Mouse (Mus musculus) stomach, embryonic 15.5 days (tissue): Measurements from ENCODE around the gene Ttc17. TPM values are rescaled to one million over a fixed set of nuclear protein-coding genes. Genes with fewer than 3 reads are reported as not detected.
A peak's percentile ranks its signal among the peaks of the same experiment; 100 is the strongest.

Experiments
- ATAC-seq: fragments of 200-750 bp; cut with Nextera tagmentation; 2 replicates; pipeline ENCODE4 v1.8.0; 2017; ENCODE audit warnings: low read depth, moderate number of reproducible peaks, moderate TSS enrichment; ENCODE audit not compliant: insufficient read depth, low FRiP score
- H3K27ac ChIP-seq: fragments of 300-500 bp; sonication (generic); 2 replicates; pipeline ENCODE4 v1.5.1; 2015; ENCODE audit warnings: mild to moderate bottlenecking, inconsistent platforms
- H3K27me3 ChIP-seq: fragments of 300-500 bp; sonication (generic); replicated peaks from 2 replicates; pipeline ENCODE4 v1.6.1; 2015; ENCODE audit warnings: inconsistent platforms
- H3K36me3 ChIP-seq: fragments of 300-500 bp; sonication (generic); 2 replicates; pipeline ENCODE4 v1.6.1; 2015; ENCODE audit warnings: inconsistent platforms
- H3K4me1 ChIP-seq: fragments of 300-500 bp; sonication (generic); 2 replicates; pipeline ENCODE4 v1.6.1; 2015; ENCODE audit warnings: inconsistent platforms
- H3K4me2 ChIP-seq: fragments of 300-500 bp; sonication (generic); 2 replicates; pipeline ENCODE4 v1.6.1; 2015; ENCODE audit warnings: mild to moderate bottlenecking, inconsistent platforms
- H3K4me3 ChIP-seq: fragments of 300-500 bp; sonication (generic); replicated peaks from 2 replicates; pipeline ENCODE4 v1.5.1; 2015; ENCODE audit warnings: inconsistent platforms
- H3K9ac ChIP-seq: fragments of 300-500 bp; sonication (generic); 2 replicates; pipeline ENCODE4 v1.6.1; 2015; ENCODE audit warnings: inconsistent platforms
- H3K9me3 ChIP-seq: fragments of 300-500 bp; sonication (generic); 2 replicates; pipeline ENCODE4 v1.6.1; 2016; ENCODE audit warnings: inconsistent platforms
- WGBS: fragments of 180-500 bp; shearing (Covaris S2); methylation state at CpG from one replicate; pipeline ENCODE4 v1.1.7; 2015; 5-methylcytosine and 5-hydroxymethylcytosine counted together
- polyA plus RNA-seq: library from polyadenylated mRNA; unstranded; fragments of >200 nt; fragmentation: Nextera tagmentation; extraction: Ambion mirVana; gene quantifications from 2 replicates; pipeline ENCODE4 v1.2.1, GENCODE M21; 2015

Ttc17 gene
- 15.1 and 17.8 TPM in 2 replicates for polyA plus RNA-seq

DNA sequence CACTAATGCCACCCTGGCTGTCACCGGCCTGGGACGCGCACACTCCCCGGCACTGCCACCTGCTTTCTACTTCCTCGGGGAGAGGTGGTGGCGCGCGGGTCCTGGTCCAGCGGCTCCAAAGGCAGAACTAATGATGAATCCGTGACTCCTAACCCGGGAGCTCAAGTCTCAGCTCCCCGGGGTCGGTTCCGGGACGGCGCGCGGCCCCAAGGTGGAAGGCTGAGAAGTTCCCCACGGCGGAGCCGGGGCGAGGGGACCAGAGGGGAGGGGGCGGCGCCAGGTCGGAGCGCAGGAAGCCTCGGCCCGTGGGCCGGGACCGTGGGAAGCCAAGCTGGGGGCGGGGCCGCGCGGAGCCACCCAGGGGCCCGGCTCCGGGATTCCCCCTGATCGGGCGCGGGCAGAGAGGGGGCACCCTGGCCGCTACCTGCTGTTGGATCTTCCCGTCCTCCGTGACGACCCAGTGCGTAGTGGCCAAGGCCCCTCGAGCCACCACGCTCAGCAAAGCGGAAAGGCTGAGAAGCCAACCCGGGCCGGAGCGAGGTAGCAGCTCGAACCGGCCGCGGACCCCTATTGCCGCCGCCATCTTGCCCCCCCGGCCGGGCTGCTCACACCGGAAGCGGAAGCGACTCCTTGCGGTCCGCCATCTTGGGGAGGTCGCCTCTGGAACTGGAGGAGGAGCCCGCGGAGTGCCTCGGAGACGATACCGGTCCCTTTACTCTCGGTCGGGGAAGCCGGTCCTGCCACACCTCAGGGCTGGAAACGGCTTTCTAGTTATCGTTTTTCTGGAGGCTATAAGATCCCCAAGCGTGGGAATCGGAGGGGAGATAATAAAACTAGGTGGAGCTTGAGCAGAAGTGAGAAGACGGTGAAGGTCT is at the start of gene Ttc17:
Gene Ttc17 (minus strand): TSS at position 607 of the 875 bp plus-strand sequence.
- peak within 1 kb of the TSS; percentile 78 for H3K4me2 ChIP-seq
- peaks cover 13% of the 10 kb centered on the region for H3K4me1 ChIP-seq
- peak within 1 kb of the TSS; percentile 94 for H3K27ac ChIP-seq
- no peaks in the 10 kb centered on the region for H3K9me3 ChIP-seq
- H3K9ac ChIP-seq = peak within 1 kb of the TSS; percentile 79
- H3K27me3 ChIP-seq = no peaks in the 10 kb centered on the region
- H3K36me3 ChIP-seq = no peaks in the 10 kb centered on the region
- ATAC-seq = peak; percentile 94
- WGBS = under 1% methylated on average over 77 of the region's 77 CpGs
- peak within 1 kb of the TSS; percentile 95 for H3K4me3 ChIP-seq

DNA sequence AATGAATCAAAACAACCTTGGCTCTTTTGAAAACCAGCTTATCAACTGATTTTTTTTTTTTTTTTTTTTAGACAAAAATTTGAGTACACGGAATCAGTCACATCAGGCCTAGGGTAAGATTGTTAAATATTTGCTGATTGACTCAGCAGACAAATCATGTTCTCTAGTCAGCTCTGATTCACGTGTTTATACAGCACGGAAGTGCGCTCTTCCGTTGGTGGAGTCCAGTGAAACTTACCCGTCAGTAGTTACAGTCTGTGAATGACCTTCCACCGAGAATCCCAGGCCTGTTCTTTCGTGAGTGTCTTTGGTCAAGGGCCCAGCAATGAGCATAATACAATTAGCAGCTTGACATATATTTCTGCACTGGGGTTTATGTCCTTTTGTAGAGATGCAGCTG is 43.2 kb upstream of the Ttc17 start:
- H3K36me3 ChIP-seq = no peaks in the 10 kb centered on the region
- H3K27ac ChIP-seq = no peak overlapping the region
- no peak overlapping the region for H3K9ac ChIP-seq
- no peaks in the 10 kb centered on the region for H3K27me3 ChIP-seq
- H3K4me2 ChIP-seq = no peak overlapping the region
- WGBS = 76% methylated on average over 8 of the region's 8 CpGs
- H3K9me3 ChIP-seq = no peaks in the 10 kb centered on the region
- H3K4me3 ChIP-seq = no peak overlapping the region
- ATAC-seq = no peak
- no peaks in the 10 kb centered on the region for H3K4me1 ChIP-seq

DNA sequence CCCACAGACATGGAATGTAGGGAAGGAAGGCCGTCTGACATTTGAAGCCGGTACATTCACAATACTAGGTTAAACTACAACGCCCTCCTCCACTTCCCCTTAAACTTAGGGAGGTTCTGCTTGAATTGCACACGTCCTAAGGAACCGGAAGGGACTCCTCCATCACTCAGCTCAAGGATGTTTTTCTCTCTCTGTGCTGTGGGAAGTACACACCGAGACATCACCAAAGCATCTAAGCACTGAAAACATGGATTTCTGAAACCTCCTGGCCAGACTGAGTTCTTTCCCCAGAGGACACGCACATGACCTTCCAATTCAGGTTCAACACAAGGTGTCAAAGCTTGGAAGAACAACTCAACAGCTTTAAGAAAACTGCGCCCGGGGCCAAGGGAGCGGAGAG is 30.5 kb upstream of the Ttc17 start:
- no peaks in the 10 kb centered on the region for H3K9me3 ChIP-seq
- WGBS = under 1% methylated on average over 10 of the region's 10 CpGs
- H3K27ac ChIP-seq = peak overlapping the region; percentile 82
- peaks cover 14% of the 10 kb centered on the region for H3K4me1 ChIP-seq
- no peaks in the 10 kb centered on the region for H3K36me3 ChIP-seq
- peak overlapping the region; percentile 83 for H3K4me2 ChIP-seq
- H3K9ac ChIP-seq = peak overlapping the region; percentile 73
- no peak for ATAC-seq
- peak overlapping the region; percentile 85 for H3K4me3 ChIP-seq
- no peaks in the 10 kb centered on the region for H3K27me3 ChIP-seq

DNA sequence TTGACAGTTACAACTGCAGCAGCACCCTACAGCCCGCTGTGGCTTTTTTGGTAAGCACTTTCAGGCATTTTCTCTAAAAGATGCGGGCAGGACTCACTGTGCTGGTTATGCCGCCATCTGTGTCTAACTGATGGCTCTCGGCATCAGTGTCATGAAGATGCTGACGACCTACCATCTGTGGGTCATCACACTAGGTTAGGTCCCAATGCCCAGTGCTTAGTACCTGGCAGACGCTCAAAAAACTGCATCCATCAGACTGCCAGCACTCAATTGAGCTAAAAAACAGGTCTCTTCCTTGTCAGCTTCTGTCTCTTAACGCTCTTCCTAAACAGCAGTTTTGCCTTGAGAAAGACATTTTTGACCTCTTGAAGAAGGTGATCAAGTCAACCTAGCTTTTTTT is 29.0 kb upstream of the Ttc17 start:
- no peak for ATAC-seq
- no peaks in the 10 kb centered on the region for H3K27me3 ChIP-seq
- H3K36me3 ChIP-seq = no peaks in the 10 kb centered on the region
- H3K4me2 ChIP-seq = 0 out of 2 replicates have a peak overlapping the region, but pooled peaks have one; percentile 5
- H3K27ac ChIP-seq = no peak overlapping the region
- no peak overlapping the region for H3K4me3 ChIP-seq
- no peaks in the 10 kb centered on the region for H3K9me3 ChIP-seq
- peaks cover 14% of the 10 kb centered on the region for H3K4me1 ChIP-seq
- H3K9ac ChIP-seq = no peak overlapping the region
- 79% methylated on average over 7 of the region's 7 CpGs for whole genome bisulfite sequencing

DNA sequence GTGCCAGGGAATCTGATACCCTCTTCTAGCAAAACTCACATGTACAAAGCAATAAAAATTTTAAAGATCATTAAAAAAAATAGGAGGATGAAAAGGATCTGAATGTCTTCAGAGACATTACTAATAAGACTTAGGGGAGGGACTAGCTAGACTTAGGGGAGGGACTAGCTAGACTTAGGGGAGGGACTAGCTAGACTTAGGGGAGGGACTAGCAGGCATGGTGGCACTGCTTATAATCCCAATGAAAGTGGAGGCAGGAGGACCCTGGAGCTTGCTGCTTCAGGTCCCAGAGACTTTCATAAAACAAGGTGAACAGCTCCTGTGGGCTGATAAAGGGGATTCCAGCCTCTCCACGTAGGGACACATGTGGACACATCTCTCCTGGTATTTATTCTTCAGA is 28.3 kb upstream of the Ttc17 start:
- H3K36me3 ChIP-seq = no peaks in the 10 kb centered on the region
- H3K9ac ChIP-seq = no peak overlapping the region
- WGBS = 46% methylated on average over 1 of the region's 1 CpGs
- no peaks in the 10 kb centered on the region for H3K27me3 ChIP-seq
- no peaks in the 10 kb centered on the region for H3K9me3 ChIP-seq
- H3K4me3 ChIP-seq = no peak overlapping the region
- peaks cover 14% of the 10 kb centered on the region for H3K4me1 ChIP-seq
- no peak overlapping the region for H3K4me2 ChIP-seq
- ATAC-seq = no peak
- H3K27ac ChIP-seq = no peak overlapping the region

DNA sequence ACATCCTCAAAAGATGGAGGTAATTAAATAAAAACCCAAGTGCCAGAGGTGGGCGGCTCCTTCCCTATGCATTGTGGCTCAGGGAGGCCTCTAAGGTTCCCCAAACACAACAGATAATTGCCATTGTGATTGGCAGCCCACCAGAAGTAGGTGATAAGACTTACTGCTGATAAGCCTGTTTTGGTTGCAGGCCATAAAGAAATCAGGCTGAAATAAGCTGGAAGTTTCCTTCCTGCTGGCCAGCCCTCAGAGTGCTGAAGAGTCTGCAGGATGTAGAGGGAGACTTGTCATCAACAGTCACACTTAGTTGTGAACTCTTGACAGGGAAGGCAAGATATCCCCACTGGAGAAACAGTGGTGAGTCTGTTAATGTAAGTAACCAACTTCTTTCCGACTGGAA is 25.7 kb upstream of the Ttc17 start:
- Histone ChIP-seq H3K27me3 (no peaks in the 10 kb centered on the region), H3K4me3 (no peak overlapping the region), H3K27ac (no peak overlapping the region), H3K4me2 (no peak overlapping the region), H3K4me1 (peaks cover 14% of the 10 kb centered on the region), H3K9ac (no peak overlapping the region), H3K9me3 (no peaks in the 10 kb centered on the region), H3K36me3 (peaks cover 9% of the 10 kb centered on the region)
- no peak for ATAC-seq
- 54% methylated on average over 2 of the region's 2 CpGs for WGBS

DNA sequence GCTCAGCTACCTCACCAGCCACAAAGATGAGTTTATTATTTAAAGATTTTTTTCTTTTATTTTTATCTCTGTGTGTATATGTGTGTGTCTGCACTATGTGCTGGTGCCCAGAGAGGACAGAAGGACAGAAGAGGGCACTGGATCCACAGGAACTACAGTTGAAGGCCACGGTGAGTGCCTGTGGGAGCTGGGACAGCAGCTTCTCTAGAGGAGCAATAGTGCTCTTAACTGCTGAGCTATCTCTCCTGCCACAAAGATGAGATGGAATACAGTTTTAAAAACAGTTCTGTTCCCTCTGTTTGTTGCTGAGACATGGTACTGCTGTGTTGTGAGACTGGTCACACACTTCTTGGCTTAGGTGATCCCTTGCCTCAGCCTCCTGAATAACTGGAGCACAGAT is 22.0 kb upstream of the Ttc17 start:
- Histone ChIP-seq H3K4me3 (no peak overlapping the region), H3K27ac (no peak overlapping the region), H3K9me3 (no peaks in the 10 kb centered on the region), H3K9ac (no peak overlapping the region), H3K36me3 (peaks cover 23% of the 10 kb centered on the region), H3K27me3 (no peaks in the 10 kb centered on the region), H3K4me1 (no peaks in the 10 kb centered on the region; the same call in 1 of the 2 replicates), H3K4me2 (no peak overlapping the region)
- no peak for ATAC-seq
- WGBS = 100% methylated on average over 1 of the region's 1 CpGs

DNA sequence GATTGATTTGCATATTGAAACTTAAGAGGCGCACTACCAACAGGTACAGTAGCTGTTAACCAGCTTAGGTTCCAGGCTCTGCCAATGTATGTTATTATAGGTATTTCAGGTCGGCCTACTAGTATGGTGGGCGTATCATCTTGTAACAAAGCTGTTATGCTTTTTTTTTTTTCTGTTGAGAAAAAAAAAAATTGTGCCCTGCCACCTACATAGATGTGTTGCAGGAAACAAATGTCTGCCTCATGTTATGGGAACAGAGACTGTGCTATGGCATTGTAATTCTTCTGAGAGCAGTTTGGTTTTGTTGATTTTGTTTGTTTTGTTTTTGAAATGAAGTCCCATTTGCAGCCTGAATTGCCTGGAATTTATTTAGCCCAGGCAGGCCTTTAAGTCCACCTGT is 952 bp upstream of the Ttc17 start:
- Histone ChIP-seq H3K27me3 (no peaks in the 10 kb centered on the region), H3K4me3 (peak overlapping the region; percentile 95), H3K27ac (0 out of 2 replicates have a peak overlapping the region, but pooled peaks have one; percentile 94), H3K4me1 (peaks cover 13% of the 10 kb centered on the region), H3K36me3 (no peaks in the 10 kb centered on the region), H3K9ac (peak overlapping the region; percentile 44; the same call in 1 of the 2 replicates), H3K9me3 (no peaks in the 10 kb centered on the region), H3K4me2 (peak overlapping the region; percentile 78)
- no peak for ATAC-seq
- WGBS = 25% methylated on average over 3 of the region's 3 CpGs

DNA sequence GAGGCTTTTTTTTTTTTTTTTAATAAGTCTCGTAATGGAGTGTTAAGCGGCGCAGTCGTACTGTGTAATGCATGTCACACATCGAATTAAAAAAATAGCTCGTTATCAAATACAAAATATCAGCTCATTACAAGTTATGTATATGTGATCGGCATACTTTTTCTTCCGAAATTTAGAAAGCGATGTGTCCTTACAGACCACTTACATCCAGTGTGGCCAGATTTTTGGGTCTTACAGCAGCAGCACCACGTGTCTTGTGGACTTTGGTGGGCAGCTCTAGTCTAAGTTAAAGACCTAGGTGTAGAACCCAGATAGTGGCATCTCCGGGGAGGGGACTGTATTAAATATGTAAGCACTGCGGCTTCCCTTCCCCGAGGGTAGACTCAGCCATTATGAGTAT is 532 bp upstream of the Ttc17 start:
- H3K4me3 ChIP-seq = peak overlapping the region; percentile 95
- H3K9me3 ChIP-seq = no peaks in the 10 kb centered on the region
- H3K4me2 ChIP-seq = peak overlapping the region; percentile 78
- peak overlapping the region; percentile 79; the same call in 1 of the 2 replicates for H3K9ac ChIP-seq
- peaks cover 13% of the 10 kb centered on the region for H3K4me1 ChIP-seq
- ATAC-seq = no peak
- no peaks in the 10 kb centered on the region for H3K36me3 ChIP-seq
- WGBS = 1% methylated on average over 13 of the region's 13 CpGs
- H3K27me3 ChIP-seq = no peaks in the 10 kb centered on the region
- H3K27ac ChIP-seq = peak overlapping the region; percentile 94

DNA sequence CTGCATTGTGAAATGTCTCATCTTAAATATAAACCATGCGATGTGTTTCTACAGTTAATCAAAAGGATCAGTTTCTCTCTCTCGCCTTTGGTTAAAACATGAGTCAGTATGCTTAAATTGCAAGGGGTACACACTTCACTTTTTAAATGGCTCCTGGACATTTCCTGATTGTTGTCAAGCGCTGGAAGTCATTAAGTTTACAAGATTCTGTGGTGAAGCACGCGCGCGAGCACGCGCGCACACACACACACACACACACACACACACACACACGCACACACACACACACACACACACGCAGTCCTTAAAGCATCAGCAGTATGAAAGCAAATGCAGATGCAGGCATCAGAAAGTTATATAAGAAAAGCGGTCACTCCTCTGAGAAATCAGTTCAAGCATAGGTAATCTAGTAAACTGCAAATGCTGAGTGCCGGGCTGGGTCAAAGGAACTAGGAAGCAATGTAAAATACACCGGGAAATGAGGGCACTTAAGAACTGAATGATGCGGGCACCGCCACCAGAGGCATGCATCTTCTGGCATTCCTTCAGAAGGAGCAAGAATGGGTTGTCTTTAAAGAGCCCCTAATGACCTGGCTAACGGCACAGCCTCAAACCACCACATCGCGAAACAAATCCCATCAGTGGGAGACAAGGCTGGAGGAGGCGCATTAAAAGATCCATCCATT is 949 bp downstream of the Ttc17 start:
- H3K36me3 ChIP-seq = no peaks in the 10 kb centered on the region
- H3K27ac ChIP-seq = peak overlapping the region; percentile 94
- H3K4me3 ChIP-seq = peak overlapping the region; percentile 95
- H3K4me1 ChIP-seq = peaks cover 13% of the 10 kb centered on the region
- WGBS = 6% methylated on average over 21 of the region's 21 CpGs
- H3K9me3 ChIP-seq = no peaks in the 10 kb centered on the region
- no peaks in the 10 kb centered on the region for H3K27me3 ChIP-seq
- peak overlapping the region; percentile 78 for H3K4me2 ChIP-seq
- peak overlapping the region; percentile 79 for H3K9ac ChIP-seq
- ATAC-seq = peak; percentile 9; the same call in 1 of the 2 replicates

DNA sequence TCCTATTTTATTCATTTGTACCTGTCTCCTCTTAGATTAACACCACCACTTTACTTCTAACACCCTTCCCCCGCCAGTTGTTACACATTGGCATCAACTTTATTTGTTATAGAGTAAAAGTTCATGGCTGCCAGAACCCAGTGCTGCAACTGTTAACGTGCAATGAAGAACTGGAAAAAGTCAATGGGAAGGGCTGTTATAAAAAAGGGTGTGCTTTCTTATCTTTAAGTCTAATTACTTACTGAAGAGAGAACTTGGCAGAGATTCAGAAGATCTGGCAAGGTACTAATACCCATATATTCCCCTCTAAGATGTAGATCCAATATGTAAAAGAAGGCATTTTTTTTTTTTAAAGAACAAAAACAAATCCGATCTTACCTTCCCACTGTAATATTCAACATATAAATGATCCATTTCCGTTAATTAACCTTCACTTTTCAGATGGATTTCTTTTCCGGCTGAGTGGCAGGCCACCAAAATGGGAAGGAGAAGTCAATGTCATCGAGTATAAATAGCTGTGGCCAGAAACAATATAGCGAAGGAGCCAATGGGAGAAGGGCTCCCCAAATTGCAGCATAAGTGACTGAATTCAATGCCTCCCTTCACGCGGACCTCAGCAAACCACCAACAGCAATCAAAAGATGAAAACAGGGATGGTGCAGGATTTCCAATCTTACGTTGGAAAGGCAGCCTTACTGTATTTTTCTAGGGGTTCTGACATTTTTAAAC is 1.8 kb downstream of the Ttc17 start:
- Histone ChIP-seq H3K4me3 (no peak overlapping the region), H3K4me1 (peaks cover 13% of the 10 kb centered on the region), H3K9ac (no peak overlapping the region), H3K9me3 (no peaks in the 10 kb centered on the region), H3K36me3 (no peaks in the 10 kb centered on the region), H3K27ac (0 out of 2 replicates have a peak overlapping the region, but pooled peaks have one; percentile 16), H3K4me2 (peak overlapping the region; percentile 78), H3K27me3 (no peaks in the 10 kb centered on the region)
- WGBS = 71% methylated on average over 10 of the region's 10 CpGs
- no peak for ATAC-seq
